Mouse (Mus musculus) hindbrain, embryonic 13.5 days (tissue): Measurements from ENCODE around the gene Crisp2. TPM values are rescaled to one million over a fixed set of nuclear protein-coding genes. Genes with fewer than 3 reads are reported as not detected.

Experiments used
- ATAC-seq: fragments of 200-750 bp; cut with Nextera tagmentation; 2 replicates; pipeline ENCODE4 v1.8.0; 2017; ENCODE audit warnings: moderate TSS enrichment; ENCODE audit not compliant: low FRiP score
- H3K27ac ChIP-seq: fragments of 300-500 bp; sonication (generic); 2 replicates; pipeline ENCODE4 v1.5.1; 2015; ENCODE audit warnings: inconsistent platforms, mild to moderate bottlenecking, moderate library complexity
- H3K27me3 ChIP-seq: fragments of 300-500 bp; sonication (generic); 2 replicates; pipeline ENCODE4 v1.6.1; 2015; ENCODE audit warnings: mild to moderate bottlenecking, inconsistent platforms
- H3K36me3 ChIP-seq: fragments of 300-500 bp; sonication (generic); 2 replicates; pipeline ENCODE4 v1.6.1; 2015; ENCODE audit warnings: mild to moderate bottlenecking, inconsistent platforms
- H3K4me1 ChIP-seq: fragments of 300-500 bp; sonication (generic); replicated peaks from 2 replicates; pipeline ENCODE4 v1.6.1; 2015; ENCODE audit warnings: inconsistent platforms
- H3K4me2 ChIP-seq: fragments of 300-500 bp; sonication (generic); 2 replicates; pipeline ENCODE4 v1.6.1; 2015; ENCODE audit warnings: inconsistent platforms, mild to moderate bottlenecking, moderate library complexity
- H3K4me3 ChIP-seq: fragments of 300-500 bp; sonication (generic); 2 replicates; pipeline ENCODE4 v1.5.1; 2015; ENCODE audit warnings: mild to moderate bottlenecking, inconsistent platforms
- H3K9ac ChIP-seq: fragments of 300-500 bp; sonication (generic); 2 replicates; pipeline ENCODE4 v1.6.1; 2015; ENCODE audit warnings: mild to moderate bottlenecking, inconsistent platforms
- H3K9me3 ChIP-seq: fragments of 300-500 bp; sonication (generic); 2 replicates; pipeline ENCODE4 v1.6.1; 2016; ENCODE audit warnings: inconsistent platforms
- WGBS: fragments of 180-500 bp; shearing (Covaris S2); methylation state at CpG from one replicate; pipeline ENCODE4 v1.1.7; 2015; 5-methylcytosine and 5-hydroxymethylcytosine counted together
- polyA plus RNA-seq: library from polyadenylated mRNA; unstranded; fragments of >200 nt; fragmentation: Nextera tagmentation; extraction: Ambion mirVana; gene quantifications from 2 replicates; pipeline ENCODE4 v1.2.1, GENCODE M21; 2015

The Crisp2 gene
- polyA plus RNA-seq = not detected in 2 replicates

DNA sequence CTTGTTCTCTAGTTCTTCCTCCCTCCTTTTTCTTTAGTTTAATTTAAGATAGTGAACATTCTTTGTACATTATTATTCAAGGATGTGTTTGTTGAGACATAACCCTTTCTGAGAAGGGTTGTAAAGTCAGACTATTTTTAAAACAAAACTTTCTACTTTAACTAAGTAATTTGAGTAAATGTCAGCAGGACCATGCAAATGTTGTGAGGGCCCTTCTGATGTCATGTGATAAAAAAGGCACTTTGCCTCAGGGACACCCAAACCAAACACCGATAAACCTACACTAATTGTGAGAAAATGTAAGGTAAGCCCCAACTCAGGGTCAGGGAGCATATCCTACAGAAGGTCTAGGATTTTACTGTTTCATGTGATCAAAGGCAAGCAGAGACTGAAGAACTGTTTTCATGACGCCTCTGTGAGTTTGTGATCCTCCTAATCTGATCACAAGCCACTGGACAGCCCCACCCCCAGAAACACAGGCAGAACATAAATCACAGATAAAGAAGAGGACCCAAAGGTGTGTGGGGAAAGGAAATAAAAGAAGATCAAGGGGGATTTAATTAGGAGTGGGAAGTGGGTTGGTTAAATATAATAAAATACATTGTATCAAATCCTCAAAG, at the start of gene Crisp2:
Crisp2 (minus strand) TSS at position 51 of the 620 bp plus-strand sequence.
- H3K4me2 ChIP-seq = no peak within 1 kb of the TSS
- no peaks in the 10 kb centered on the region for H3K27me3 ChIP-seq
- no peak within 1 kb of the TSS for H3K9ac ChIP-seq
- WGBS = 82% methylated on average over 2 of the region's 2 CpGs
- H3K9me3 ChIP-seq = no peaks in the 10 kb centered on the region
- H3K4me3 ChIP-seq = no peak within 1 kb of the TSS
- H3K27ac ChIP-seq = no peak within 1 kb of the TSS
- ATAC-seq = no peak
- H3K4me1 ChIP-seq = no peaks in the 10 kb centered on the region
- H3K36me3 ChIP-seq = no peaks in the 10 kb centered on the region

- Histone ChIP-seq H3K4me2 (no peak overlapping the region), H3K27me3 (no peaks in the 10 kb centered on the region), H3K9me3 (no peaks in the 10 kb centered on the region), H3K9ac (no peak overlapping the region), H3K36me3 (no peaks in the 10 kb centered on the region), H3K27ac (no peak overlapping the region), H3K4me3 (no peak overlapping the region), H3K4me1 (no peaks in the 10 kb centered on the region)
- no peak for ATAC-seq
Observed at GRCm38 (mm10) chr17:40855065-40855464, 48.3 kb upstream of the Crisp2 start.

DNA sequence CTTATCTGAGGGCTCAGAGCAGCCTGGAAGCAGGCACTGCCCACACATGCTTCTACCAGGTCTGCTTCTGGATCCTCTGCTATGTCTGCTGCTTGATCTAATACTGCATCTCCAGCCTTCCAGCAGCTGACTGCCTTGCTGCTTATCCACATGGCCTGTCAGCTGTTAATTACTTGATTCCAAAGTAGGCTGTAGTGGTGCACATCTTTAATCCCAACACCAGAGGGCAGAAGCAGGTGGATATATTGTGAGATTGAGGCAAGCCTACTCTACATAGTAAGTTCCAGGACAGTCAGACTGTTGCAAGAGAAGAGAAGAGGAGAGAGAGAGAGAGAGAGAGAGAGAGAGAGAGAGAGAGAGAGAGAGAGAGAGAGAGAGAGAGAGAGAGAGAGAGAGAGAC, 30.5 kb upstream of the Crisp2 start:
- Histone ChIP-seq H3K9me3 (no peaks in the 10 kb centered on the region), H3K4me3 (no peak overlapping the region), H3K4me2 (no peak overlapping the region), H3K9ac (no peak overlapping the region), H3K27me3 (no peaks in the 10 kb centered on the region), H3K36me3 (no peaks in the 10 kb centered on the region), H3K4me1 (no peaks in the 10 kb centered on the region), H3K27ac (no peak overlapping the region)
- ATAC-seq = no peak

GRCm38 (mm10) chr17:40831870-40832269, 25.1 kb upstream of the Crisp2 start:
- Histone ChIP-seq H3K4me3 (no peak overlapping the region), H3K36me3 (no peaks in the 10 kb centered on the region), H3K9ac (no peak overlapping the region), H3K27me3 (no peaks in the 10 kb centered on the region), H3K27ac (no peak overlapping the region), H3K9me3 (no peaks in the 10 kb centered on the region), H3K4me2 (no peak overlapping the region), H3K4me1 (no peaks in the 10 kb centered on the region)
- ATAC-seq = no peak
- WGBS = 58% methylated on average over 2 of the region's 2 CpGs

DNA sequence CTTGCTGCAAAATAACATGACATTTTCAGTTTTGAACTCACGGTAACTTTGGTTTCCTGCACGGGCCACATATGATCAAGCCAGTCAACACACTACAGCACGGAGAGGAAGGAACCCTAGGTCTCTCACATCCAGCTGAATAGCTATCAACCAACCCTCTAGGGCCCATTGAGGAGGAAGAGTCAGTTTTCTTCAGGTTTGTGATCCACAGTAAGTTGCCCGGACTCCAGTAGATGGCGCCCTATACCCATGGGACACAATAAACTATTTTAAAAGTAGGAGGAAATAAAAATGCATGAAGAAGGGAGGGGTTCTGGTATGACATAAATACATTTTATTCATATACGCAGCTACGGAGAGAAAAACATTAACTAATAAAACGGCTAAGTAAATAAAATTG, 17.7 kb upstream of the Crisp2 start:
- no peaks in the 10 kb centered on the region for H3K27me3 ChIP-seq
- H3K4me3 ChIP-seq = no peak overlapping the region
- no peak overlapping the region for H3K9ac ChIP-seq
- H3K36me3 ChIP-seq = no peaks in the 10 kb centered on the region
- no peak for ATAC-seq
- H3K27ac ChIP-seq = no peak overlapping the region
- no peak overlapping the region for H3K4me2 ChIP-seq
- H3K9me3 ChIP-seq = no peaks in the 10 kb centered on the region
- WGBS = 55% methylated on average over 8 of the region's 8 CpGs
- no peaks in the 10 kb centered on the region for H3K4me1 ChIP-seq

- H3K9me3 ChIP-seq = no peaks in the 10 kb centered on the region
- H3K4me2 ChIP-seq = no peak overlapping the region
- no peak overlapping the region for H3K4me3 ChIP-seq
- no peaks in the 10 kb centered on the region for H3K4me1 ChIP-seq
- no peaks in the 10 kb centered on the region for H3K36me3 ChIP-seq
- no peak for ATAC-seq
- H3K9ac ChIP-seq = no peak overlapping the region
- H3K27ac ChIP-seq = no peak overlapping the region
- H3K27me3 ChIP-seq = no peaks in the 10 kb centered on the region
- WGBS = 30% methylated on average over 4 of the region's 4 CpGs
Observed at GRCm38 (mm10) chr17:40823817-40824216, 17.0 kb upstream of the Crisp2 start.

DNA sequence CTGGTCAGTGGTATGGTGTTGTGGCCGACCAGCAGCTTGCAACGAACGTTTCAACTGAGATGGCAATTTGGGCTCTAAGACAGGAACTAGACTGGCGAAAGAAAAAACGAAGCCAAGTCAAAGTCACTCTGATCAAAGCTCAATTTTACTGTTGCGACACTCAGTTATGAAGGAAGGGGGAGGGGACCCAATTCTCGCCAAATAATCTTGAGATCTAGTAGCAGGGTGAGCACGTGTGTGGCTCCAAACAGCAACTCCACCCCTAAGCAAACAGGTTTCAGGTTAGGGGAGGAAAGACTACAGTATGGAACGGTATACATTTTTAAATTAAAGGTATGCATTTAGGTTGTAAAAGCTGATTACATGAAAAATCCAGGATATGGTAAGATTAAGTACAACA, 14.7 kb upstream of the Crisp2 start:
- Histone ChIP-seq H3K4me1 (no peaks in the 10 kb centered on the region), H3K9ac (no peak overlapping the region), H3K27me3 (no peaks in the 10 kb centered on the region), H3K9me3 (no peaks in the 10 kb centered on the region), H3K4me3 (no peak overlapping the region), H3K27ac (no peak overlapping the region), H3K4me2 (no peak overlapping the region), H3K36me3 (no peaks in the 10 kb centered on the region)
- no peak for ATAC-seq
- WGBS = 85% methylated on average over 9 of the region's 9 CpGs

- no peaks in the 10 kb centered on the region for H3K4me1 ChIP-seq
- no peak overlapping the region for H3K27ac ChIP-seq
- no peaks in the 10 kb centered on the region for H3K36me3 ChIP-seq
- H3K27me3 ChIP-seq = no peaks in the 10 kb centered on the region
- no peak overlapping the region for H3K4me3 ChIP-seq
- no peaks in the 10 kb centered on the region for H3K9me3 ChIP-seq
- H3K4me2 ChIP-seq = no peak overlapping the region
- no peak overlapping the region for H3K9ac ChIP-seq
- no peak for ATAC-seq
- 81% methylated on average over 4 of the region's 4 CpGs for WGBS
Observed at GRCm38 (mm10) chr17:40817340-40817943, 10.6 kb upstream of the Crisp2 start.

GRCm38 (mm10) chr17:40812259-40812658, 5.5 kb upstream of the Crisp2 start:
- Histone ChIP-seq H3K4me3 (no peak overlapping the region), H3K9me3 (no peaks in the 10 kb centered on the region), H3K4me1 (no peaks in the 10 kb centered on the region), H3K4me2 (no peak overlapping the region), H3K27ac (no peak overlapping the region), H3K9ac (no peak overlapping the region), H3K36me3 (no peaks in the 10 kb centered on the region), H3K27me3 (no peaks in the 10 kb centered on the region)
- ATAC-seq = no peak
- WGBS = 80% methylated on average over 2 of the region's 2 CpGs

GRCm38 (mm10) chr17:40811560-40811959, 4.8 kb upstream of the Crisp2 start:
- Histone ChIP-seq H3K27ac (no peak overlapping the region), H3K9ac (no peak overlapping the region), H3K4me3 (no peak overlapping the region), H3K4me2 (no peak overlapping the region), H3K4me1 (no peaks in the 10 kb centered on the region), H3K27me3 (no peaks in the 10 kb centered on the region), H3K9me3 (no peaks in the 10 kb centered on the region), H3K36me3 (no peaks in the 10 kb centered on the region)
- 95% methylated on average over 1 of the region's 1 CpGs for WGBS
- no peak for ATAC-seq

DNA sequence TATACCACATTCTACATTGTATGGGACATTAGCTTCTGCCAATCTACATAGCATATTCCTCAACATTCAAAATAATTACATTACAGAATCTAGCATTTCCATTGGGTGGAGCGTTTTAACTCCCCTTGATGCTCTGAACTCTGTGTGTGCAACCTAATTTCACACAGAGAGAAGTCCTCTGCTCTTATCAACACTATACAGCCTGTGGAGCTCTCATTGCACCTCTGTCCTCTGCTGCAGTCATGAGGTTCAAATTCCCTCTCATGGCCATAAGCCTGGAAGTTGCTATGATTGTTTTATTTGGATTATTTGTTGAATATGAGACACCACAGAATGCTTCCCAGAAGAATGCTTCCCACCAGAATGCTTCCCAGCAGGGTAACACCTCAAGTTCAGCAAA, 4.1 kb upstream of the Crisp2 start, which contains the start of gene Rhag:
Rhag (plus strand) TSS at position 193 of the 400 bp plus-strand sequence.
- Histone ChIP-seq H3K36me3 (no peaks in the 10 kb centered on the region), H3K4me1 (no peaks in the 10 kb centered on the region), H3K27me3 (no peaks in the 10 kb centered on the region), H3K9ac (no peak within 1 kb of the TSS), H3K4me2 (no peak within 1 kb of the TSS), H3K9me3 (no peaks in the 10 kb centered on the region), H3K27ac (no peak within 1 kb of the TSS), H3K4me3 (no peak within 1 kb of the TSS)
- ATAC-seq = no peak
- 70% methylated on average over 1 of the region's 1 CpGs for WGBS

- H3K27ac ChIP-seq = no peak overlapping the region
- H3K9ac ChIP-seq = no peak overlapping the region
- H3K4me3 ChIP-seq = no peak overlapping the region
- no peak for ATAC-seq
- no peaks in the 10 kb centered on the region for H3K27me3 ChIP-seq
- H3K36me3 ChIP-seq = no peaks in the 10 kb centered on the region
- no peak overlapping the region for H3K4me2 ChIP-seq
- no peaks in the 10 kb centered on the region for H3K9me3 ChIP-seq
- no peaks in the 10 kb centered on the region for H3K4me1 ChIP-seq
Observed at GRCm38 (mm10) chr17:40808071-40808470, 1.3 kb upstream of the Crisp2 start.

GRCm38 (mm10) chr17:40806550-40806949, 253 bp downstream of the Crisp2 start:
- no peaks in the 10 kb centered on the region for H3K4me1 ChIP-seq
- H3K36me3 ChIP-seq = no peaks in the 10 kb centered on the region
- no peak overlapping the region for H3K4me3 ChIP-seq
- H3K9me3 ChIP-seq = no peaks in the 10 kb centered on the region
- 78% methylated on average over 3 of the region's 3 CpGs for WGBS
- H3K9ac ChIP-seq = no peak overlapping the region
- ATAC-seq = no peak
- no peak overlapping the region for H3K27ac ChIP-seq
- no peaks in the 10 kb centered on the region for H3K27me3 ChIP-seq
- H3K4me2 ChIP-seq = no peak overlapping the region
